Mouse (Mus musculus) large intestine, adult 2 months (tissue): ENCODE measurements around the gene Gatad2b. TPM values are rescaled to one million over a fixed set of nuclear protein-coding genes. Genes with fewer than 3 reads are reported as not detected.

Source experiments
- DNase-seq: peaks from one replicate; pipeline ENCODE4 v3.0.0-alpha.2; 2012; ENCODE audit warnings: low read depth, low spot score
- WGBS: fragments of 180-500 bp; shearing (Covaris S2); methylation state at CpG from one replicate; pipeline ENCODE4 v1.1.7; 2018; 5-methylcytosine and 5-hydroxymethylcytosine counted together
- polyA plus RNA-seq: library from polyadenylated mRNA; depleted of rRNA; stranded (reverse); fragments of >200 nt; gene quantifications from 2 replicates; pipeline ENCODE4 v1.2.3, GENCODE M21; 2012

Gene Gatad2b
- polyA plus RNA-seq, 1 experiment: 7.7 TPM

- DNase-seq: no peak
- WGBS: 59% methylated on average over 5 of the region's 5 CpGs
These were observed 79.8 kb downstream of the Gatad2b start for GRCm38 (mm10) chr3:90372817-90373216.

- 24% methylated on average over 4 of the region's 4 CpGs for WGBS
- DNase-seq: peak; percentile 47
These were observed 80.6 kb downstream of the Gatad2b start for GRCm38 (mm10) chr3:90373432-90374028.

GRCm38 (mm10) chr3:90374368-90374767, 81.4 kb downstream of the Gatad2b start:
- no peak for DNase-seq
- 46% methylated on average over 4 of the region's 4 CpGs for WGBS

- 72% methylated on average over 3 of the region's 3 CpGs for WGBS
- no peak for DNase-seq
These were observed 82.7 kb downstream of the Gatad2b start for GRCm38 (mm10) chr3:90375562-90376246.

- DNase-seq: no peak
- 100% methylated on average over 1 of the region's 1 CpGs for WGBS
These were observed 83.2 kb downstream of the Gatad2b start for GRCm38 (mm10) chr3:90376247-90376585.

GRCm38 (mm10) chr3:90378496-90378895, 85.5 kb downstream of the Gatad2b start:
- no peak for DNase-seq

GRCm38 (mm10) chr3:90381727-90382126, 88.7 kb downstream of the Gatad2b start:
- WGBS: 62% methylated on average over 11 of the region's 11 CpGs
- no peak for DNase-seq

More at GRCm38 (mm10) chr3:90378496-90378895, 85.5 kb downstream of the Gatad2b start:
- WGBS: 94% methylated on average over 5 of the region's 5 CpGs

- 75% methylated on average over 4 of the region's 4 CpGs for WGBS
- no peak for DNase-seq
These were observed 90.7 kb downstream of the Gatad2b start for GRCm38 (mm10) chr3:90383690-90384089.

GRCm38 (mm10) chr3:90384851-90385375, 91.9 kb downstream of the Gatad2b start:
- WGBS: 62% methylated on average over 7 of the region's 7 CpGs
- DNase-seq: no peak

GRCm38 (mm10) chr3:90386817-90387216, 93.8 kb downstream of the Gatad2b start:
- no peak for DNase-seq
- 93% methylated on average over 10 of the region's 10 CpGs for WGBS

GRCm38 (mm10) chr3:90387483-90387882, 94.5 kb downstream of the Gatad2b start:
- DNase-seq: no peak
- 71% methylated on average over 11 of the region's 11 CpGs for WGBS

- 83% methylated on average over 4 of the region's 4 CpGs for WGBS
These were observed 95.2 kb downstream of the Gatad2b start for GRCm38 (mm10) chr3:90388192-90388591.

GRCm38 (mm10) chr3:90388726-90389510, 95.9 kb downstream of the Gatad2b start:
- 6% methylated on average over 53 of the region's 53 CpGs for WGBS
- DNase-seq: no peak

More at GRCm38 (mm10) chr3:90388192-90388591, 95.2 kb downstream of the Gatad2b start:
- no peak for DNase-seq

GRCm38 (mm10) chr3:90389511-90390490, 96.8 kb downstream of the Gatad2b start, which contains the start of gene Slc27a3:
TSS of gene Slc27a3 (minus strand) at chr3:90389938.
- no peak for DNase-seq
- 3% methylated on average over 54 of the region's 55 CpGs for WGBS

- 78% methylated on average over 4 of the region's 4 CpGs for WGBS
- no peak for DNase-seq
These were observed 98.0 kb downstream of the Gatad2b start for GRCm38 (mm10) chr3:90391004-90391403.

- no peak for DNase-seq
- 87% methylated on average over 8 of the region's 8 CpGs for WGBS
These were observed 99.0 kb downstream of the Gatad2b start for GRCm38 (mm10) chr3:90391941-90392340.

- DNase-seq: no peak
- WGBS: 97% methylated on average over 3 of the region's 3 CpGs
These were observed 99.7 kb downstream of the Gatad2b start for GRCm38 (mm10) chr3:90392661-90393060.

GRCm38 (mm10) chr3:90395629-90396028, 102.7 kb downstream of the Gatad2b start:
- 47% methylated on average over 3 of the region's 3 CpGs for WGBS
- DNase-seq: no peak

GRCm38 (mm10) chr3:90400993-90401392, 108.0 kb downstream of the Gatad2b start:
- no peak for DNase-seq
- WGBS: 80% methylated on average over 4 of the region's 4 CpGs
